Mouse (Mus musculus): Measurements from ENCODE around the gene Spock1. TPM values are rescaled to one million over a fixed set of nuclear protein-coding genes. Genes with fewer than 3 reads are reported as not detected.

Spock1 gene
- polyA plus RNA-seq, 1 experiment from 2014 or later: 1.7 TPM

DNA sequence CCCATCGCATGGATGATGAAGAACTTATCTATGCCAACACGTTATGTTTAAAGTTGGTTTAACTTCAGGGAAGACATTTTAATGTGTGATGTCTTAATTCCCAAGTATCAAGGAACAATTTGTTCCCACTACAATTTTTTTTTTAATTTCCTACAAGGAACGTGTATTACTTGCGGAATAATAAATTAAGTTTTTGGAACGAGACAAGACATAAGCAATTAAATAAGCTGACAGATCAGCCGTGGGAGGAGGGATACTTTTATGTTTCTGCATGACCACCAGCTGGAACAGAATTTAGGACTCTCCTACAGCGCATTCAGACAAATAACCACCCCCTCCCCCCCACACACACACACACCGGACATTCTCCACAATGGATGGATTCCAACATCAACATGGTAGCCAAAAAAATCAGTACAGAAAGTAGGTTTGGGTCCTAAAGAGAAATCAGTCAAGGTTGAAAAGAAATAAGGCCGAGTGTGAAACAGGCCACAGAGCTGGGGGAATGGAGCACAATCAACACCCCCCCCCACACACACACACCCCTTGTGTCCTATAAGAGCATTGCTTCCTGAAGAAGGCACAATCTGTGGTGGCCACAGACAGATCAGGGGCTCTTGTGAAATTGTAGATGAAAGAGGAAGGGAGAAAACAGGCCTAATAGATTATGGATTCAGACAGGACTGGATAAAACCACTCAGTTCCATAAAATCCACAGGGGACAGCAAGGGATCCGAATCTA, 111.0 kb downstream of the Spock1 start:
- H3K4me1 ChIP-seq (ENCODE audit: control insufficient read depth, insufficient read depth, low read length): no peaks in the 10 kb centered on the region
- no peak overlapping the region for H3K4me2 ChIP-seq (ENCODE audit: low read depth, low read length)
- no peaks in the 10 kb centered on the region for H3K27me3 ChIP-seq (replicated peaks; ENCODE audit: control insufficient read depth, insufficient read depth, low read length)
- no peak overlapping the region for H3K27ac ChIP-seq (ENCODE audit: low read length)
- WGBS: 71% methylated on average over 10 of the region's 10 CpGs
- no peak overlapping the region for H3K9ac ChIP-seq (ENCODE audit: low read depth, low read length)
- H3K4me3 ChIP-seq (ENCODE audit: low read length): no peak overlapping the region
- no peaks in the 10 kb centered on the region for H3K9me3 ChIP-seq (ENCODE audit: control insufficient read depth, low read length)
- H3K36me3 ChIP-seq (ENCODE audit: control insufficient read depth, insufficient read depth, low read length): no peaks in the 10 kb centered on the region
- no peak for ATAC-seq

DNA sequence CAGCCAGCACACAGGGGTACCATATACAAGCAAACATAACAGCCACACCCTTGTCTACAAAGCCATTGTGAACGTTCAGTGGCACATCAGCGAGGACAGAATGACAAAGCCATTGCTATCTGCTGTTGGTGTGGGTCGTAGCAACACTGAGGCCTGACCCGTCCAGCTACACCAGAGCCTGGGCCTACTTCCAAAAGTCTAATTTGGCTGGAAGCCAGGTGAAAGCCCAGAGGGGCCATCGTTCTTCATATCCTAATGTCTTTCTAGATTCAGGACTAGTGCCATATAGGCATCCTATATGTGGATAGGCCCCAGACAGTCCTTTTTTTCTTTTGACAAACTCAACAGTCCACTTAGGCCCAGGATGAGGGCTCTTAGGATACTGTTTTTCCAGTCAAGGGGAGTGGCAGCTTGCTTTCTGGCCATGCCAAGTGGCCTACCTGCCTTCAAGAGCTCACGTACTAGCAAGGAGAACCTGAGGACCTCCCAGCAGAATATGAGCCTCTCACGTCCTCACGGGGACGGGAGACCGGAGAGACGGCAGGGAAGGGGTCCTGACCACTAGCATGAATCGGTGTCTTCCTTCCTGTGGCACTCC, 114.4 kb downstream of the Spock1 start:
- no peak overlapping the region for H3K4me3 ChIP-seq (ENCODE audit: low read length)
- no peak for ATAC-seq
- no peak overlapping the region for H3K4me2 ChIP-seq (ENCODE audit: low read depth, low read length)
- H3K27me3 ChIP-seq (replicated peaks; ENCODE audit: control insufficient read depth, insufficient read depth, low read length): no peaks in the 10 kb centered on the region
- no peak overlapping the region for H3K9ac ChIP-seq (ENCODE audit: low read depth, low read length)
- H3K27ac ChIP-seq (ENCODE audit: low read length): no peak overlapping the region
- peaks cover 5% of the 10 kb centered on the region; the same call in 1 of the 2 replicates for H3K4me1 ChIP-seq (ENCODE audit: control insufficient read depth, insufficient read depth, low read length)
- 75% methylated on average over 12 of the region's 12 CpGs for WGBS
- H3K9me3 ChIP-seq (ENCODE audit: control insufficient read depth, low read length): no peaks in the 10 kb centered on the region
- H3K36me3 ChIP-seq (ENCODE audit: control insufficient read depth, insufficient read depth, low read length): no peaks in the 10 kb centered on the region

DNA sequence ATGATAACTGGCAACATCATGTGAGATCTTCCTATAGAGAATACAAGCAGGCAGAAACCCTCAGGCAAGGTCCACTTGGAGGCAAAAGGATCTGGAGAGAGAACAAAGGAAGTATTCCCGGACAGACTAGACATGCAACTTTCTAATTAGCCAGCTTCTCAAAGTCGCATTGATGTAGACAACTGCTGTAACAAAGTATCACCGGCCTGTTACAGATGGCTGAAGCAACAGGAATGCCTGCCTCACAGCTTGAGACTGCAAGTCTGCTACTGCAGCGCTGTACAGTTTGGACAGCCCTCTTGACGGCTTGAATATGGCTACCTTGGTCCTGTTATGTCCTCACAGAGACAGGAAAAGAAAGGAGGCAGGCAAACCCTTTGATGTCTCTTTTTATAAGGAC, 118.3 kb downstream of the Spock1 start:
- no peak for ATAC-seq
- 58% methylated on average over 5 of the region's 5 CpGs for WGBS
- Histone ChIP-seq H3K4me2 (ENCODE audit: low read depth, low read length) (no peak overlapping the region), H3K27me3 (replicated peaks; ENCODE audit: control insufficient read depth, insufficient read depth, low read length) (no peaks in the 10 kb centered on the region), H3K9ac (ENCODE audit: low read depth, low read length) (no peak overlapping the region), H3K9me3 (ENCODE audit: control insufficient read depth, low read length) (no peaks in the 10 kb centered on the region; the same call in 1 of the 2 replicates), H3K4me3 (ENCODE audit: low read length) (no peak overlapping the region), H3K27ac (ENCODE audit: low read length) (no peak overlapping the region), H3K4me1 (ENCODE audit: control insufficient read depth, insufficient read depth, low read length) (peaks cover 5% of the 10 kb centered on the region; the same call in 1 of the 2 replicates), H3K36me3 (ENCODE audit: control insufficient read depth, insufficient read depth, low read length) (no peaks in the 10 kb centered on the region)

DNA sequence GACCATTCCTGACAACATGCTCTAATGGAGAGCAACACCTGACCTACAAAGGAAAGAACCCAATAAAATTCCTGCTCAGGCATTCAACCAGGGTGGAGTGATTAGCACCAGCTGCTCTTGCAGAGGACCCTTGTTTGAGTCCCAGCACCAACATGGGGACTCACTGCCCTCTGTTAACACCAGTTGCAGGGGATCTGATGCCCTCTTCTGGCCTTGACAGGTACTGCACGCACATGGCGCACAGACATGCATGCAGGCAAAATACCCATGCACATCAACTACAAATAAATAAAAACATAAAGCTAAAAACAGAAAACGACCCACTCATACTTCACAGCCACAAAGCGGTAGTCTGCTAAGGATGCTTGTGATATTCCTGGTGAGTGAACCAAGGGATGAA, 119.8 kb downstream of the Spock1 start:
- 95% methylated on average over 4 of the region's 4 CpGs for WGBS
- no peak overlapping the region for H3K9ac ChIP-seq (ENCODE audit: low read depth, low read length)
- no peak for ATAC-seq
- H3K27me3 ChIP-seq (replicated peaks; ENCODE audit: control insufficient read depth, insufficient read depth, low read length): no peaks in the 10 kb centered on the region
- H3K36me3 ChIP-seq (ENCODE audit: control insufficient read depth, insufficient read depth, low read length): no peaks in the 10 kb centered on the region
- no peak overlapping the region for H3K27ac ChIP-seq (ENCODE audit: low read length)
- no peaks in the 10 kb centered on the region; the same call in 1 of the 2 replicates for H3K9me3 ChIP-seq (ENCODE audit: control insufficient read depth, low read length)
- no peak overlapping the region for H3K4me3 ChIP-seq (ENCODE audit: low read length)
- no peak overlapping the region for H3K4me2 ChIP-seq (ENCODE audit: low read depth, low read length)
- peaks cover 5% of the 10 kb centered on the region; the same call in 1 of the 2 replicates for H3K4me1 ChIP-seq (ENCODE audit: control insufficient read depth, insufficient read depth, low read length)

DNA sequence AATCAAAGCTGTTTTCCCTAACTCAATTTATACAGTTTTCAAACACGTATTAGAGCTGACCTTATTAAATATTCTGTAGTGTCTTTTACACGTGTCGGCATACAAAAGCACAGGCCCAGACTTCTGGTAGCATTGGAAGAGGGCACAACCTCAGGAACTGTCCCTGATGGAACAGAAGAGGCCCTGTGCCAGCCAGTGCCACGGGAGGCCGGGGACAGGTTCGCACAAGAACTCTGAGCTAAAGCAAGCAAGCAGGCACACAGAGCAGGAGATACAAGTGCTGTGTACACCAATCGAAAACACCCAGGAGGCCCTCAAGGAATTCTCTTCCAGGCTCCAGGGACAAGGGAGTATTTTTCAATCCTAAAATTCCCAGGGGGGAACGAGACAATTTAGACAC, 121.9 kb downstream of the Spock1 start:
- no peak overlapping the region for H3K9ac ChIP-seq (ENCODE audit: low read depth, low read length)
- no peaks in the 10 kb centered on the region; the same call in 1 of the 2 replicates for H3K9me3 ChIP-seq (ENCODE audit: control insufficient read depth, low read length)
- no peaks in the 10 kb centered on the region for H3K36me3 ChIP-seq (ENCODE audit: control insufficient read depth, insufficient read depth, low read length)
- no peak for ATAC-seq
- H3K4me2 ChIP-seq (ENCODE audit: low read depth, low read length): no peak overlapping the region
- WGBS: 71% methylated on average over 8 of the region's 8 CpGs
- no peak overlapping the region for H3K4me3 ChIP-seq (ENCODE audit: low read length)
- peaks cover 5% of the 10 kb centered on the region; the same call in 1 of the 2 replicates for H3K4me1 ChIP-seq (ENCODE audit: control insufficient read depth, insufficient read depth, low read length)
- no peak overlapping the region for H3K27ac ChIP-seq (ENCODE audit: low read length)
- H3K27me3 ChIP-seq (replicated peaks; ENCODE audit: control insufficient read depth, insufficient read depth, low read length): no peaks in the 10 kb centered on the region

DNA sequence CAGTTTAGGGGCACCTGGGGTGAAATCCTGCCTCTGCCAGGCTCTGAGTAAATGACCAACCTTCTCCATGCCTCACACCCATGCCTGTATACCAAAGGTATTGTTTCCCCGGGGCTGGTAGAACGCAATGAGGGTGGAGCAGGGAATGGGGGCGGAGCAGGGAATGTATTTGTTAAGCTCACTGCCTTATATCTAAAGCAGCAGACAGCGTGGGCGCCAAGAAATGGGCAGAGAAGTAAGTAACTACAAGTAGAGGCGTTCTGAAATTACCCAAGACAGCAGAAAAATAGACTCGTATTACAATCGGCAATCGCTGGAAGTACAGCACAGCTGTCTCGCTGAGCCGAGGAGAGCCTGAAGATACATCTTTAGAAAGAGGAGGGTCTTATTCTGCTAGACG, 125.2 kb downstream of the Spock1 start:
- no peaks in the 10 kb centered on the region for H3K36me3 ChIP-seq (ENCODE audit: control insufficient read depth, insufficient read depth, low read length)
- no peak for ATAC-seq
- H3K27me3 ChIP-seq (replicated peaks; ENCODE audit: control insufficient read depth, insufficient read depth, low read length): no peaks in the 10 kb centered on the region
- no peak overlapping the region for H3K4me2 ChIP-seq (ENCODE audit: low read depth, low read length)
- no peak overlapping the region for H3K27ac ChIP-seq (ENCODE audit: low read length)
- no peak overlapping the region for H3K4me3 ChIP-seq (ENCODE audit: low read length)
- 64% methylated on average over 12 of the region's 12 CpGs for WGBS
- no peak overlapping the region for H3K9ac ChIP-seq (ENCODE audit: low read depth, low read length)
- no peaks in the 10 kb centered on the region for H3K4me1 ChIP-seq (ENCODE audit: control insufficient read depth, insufficient read depth, low read length)
- peaks cover 5% of the 10 kb centered on the region for H3K9me3 ChIP-seq (ENCODE audit: control insufficient read depth, low read length)

DNA sequence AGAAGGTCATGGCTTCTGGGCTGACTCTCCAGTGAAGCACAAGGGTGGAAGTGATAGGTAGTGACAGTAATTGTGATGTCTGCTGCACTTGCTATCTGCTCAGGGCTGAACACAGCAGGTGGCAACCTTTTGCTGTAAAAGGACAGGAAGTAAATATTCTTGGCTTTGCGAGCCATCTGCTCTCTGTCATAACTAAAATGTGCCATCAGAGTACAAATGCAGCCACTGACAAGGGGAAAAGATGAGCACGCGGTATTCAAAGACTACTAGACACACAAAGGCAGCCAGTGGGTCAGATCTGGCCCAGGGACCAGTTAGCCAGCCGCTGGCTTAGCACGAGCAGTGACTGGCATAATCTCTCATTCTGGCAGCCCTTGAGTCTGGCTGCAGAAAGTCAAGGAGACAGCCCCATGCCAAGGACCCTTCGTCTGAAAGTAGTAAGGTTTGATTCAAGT, 126.0 kb downstream of the Spock1 start:
- Histone ChIP-seq H3K9me3 (ENCODE audit: control insufficient read depth, low read length) (peaks cover 5% of the 10 kb centered on the region), H3K9ac (ENCODE audit: low read depth, low read length) (no peak overlapping the region), H3K27ac (ENCODE audit: low read length) (no peak overlapping the region), H3K4me2 (ENCODE audit: low read depth, low read length) (no peak overlapping the region), H3K4me3 (ENCODE audit: low read length) (no peak overlapping the region), H3K27me3 (replicated peaks; ENCODE audit: control insufficient read depth, insufficient read depth, low read length) (no peaks in the 10 kb centered on the region), H3K36me3 (ENCODE audit: control insufficient read depth, insufficient read depth, low read length) (no peaks in the 10 kb centered on the region), H3K4me1 (ENCODE audit: control insufficient read depth, insufficient read depth, low read length) (no peaks in the 10 kb centered on the region)
- ATAC-seq: no peak
- 62% methylated on average over 6 of the region's 6 CpGs for WGBS

DNA sequence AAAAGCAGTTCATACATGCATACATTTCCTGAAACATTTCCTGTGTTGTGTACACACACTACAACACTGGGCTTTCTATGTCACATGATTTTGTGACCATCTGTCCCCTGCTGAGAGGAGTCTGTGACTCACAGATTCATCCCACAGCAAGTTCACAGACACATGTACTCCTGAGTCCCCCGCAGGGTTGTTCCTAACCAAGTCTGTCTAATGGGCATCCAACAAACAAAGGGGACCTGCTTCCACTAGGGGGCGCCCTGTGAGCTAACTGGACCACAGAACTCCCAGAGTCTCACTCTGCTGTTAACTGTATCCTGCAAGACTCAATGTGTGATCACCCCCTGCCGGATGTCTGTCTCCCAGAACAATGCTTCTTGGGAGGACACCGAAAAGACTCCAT, 129.0 kb downstream of the Spock1 start:
- ATAC-seq: no peak

DNA sequence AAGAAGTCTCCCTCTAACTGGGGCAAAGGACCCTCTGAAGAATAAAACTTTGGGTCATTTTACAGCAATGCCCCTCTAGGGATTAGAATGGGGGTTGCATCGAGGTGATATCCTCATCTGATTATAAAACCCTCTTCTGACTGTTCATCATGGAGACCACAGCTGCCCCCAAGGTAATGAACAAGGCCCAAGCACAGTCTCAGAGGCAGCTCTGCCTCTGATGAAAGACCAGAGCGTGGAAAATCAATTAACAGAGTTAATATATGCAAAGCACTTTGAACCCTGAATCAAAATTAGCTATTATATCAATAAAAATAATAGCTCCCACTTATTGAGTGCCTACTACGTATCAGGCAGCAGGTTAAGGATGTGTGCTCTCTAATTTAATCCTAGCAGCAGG, 129.6 kb downstream of the Spock1 start:
- H3K4me3 ChIP-seq (ENCODE audit: low read length): no peak overlapping the region
- WGBS: 70% methylated on average over 3 of the region's 3 CpGs

More for the DNA sequence above, 129.0 kb downstream of the Spock1 start:
- Histone ChIP-seq H3K27ac (ENCODE audit: low read length) (no peak overlapping the region), H3K4me1 (ENCODE audit: control insufficient read depth, insufficient read depth, low read length) (no peaks in the 10 kb centered on the region), H3K36me3 (ENCODE audit: control insufficient read depth, insufficient read depth, low read length) (no peaks in the 10 kb centered on the region), H3K9me3 (ENCODE audit: control insufficient read depth, low read length) (peaks cover 5% of the 10 kb centered on the region), H3K4me2 (ENCODE audit: low read depth, low read length) (no peak overlapping the region), H3K9ac (ENCODE audit: low read depth, low read length) (no peak overlapping the region), H3K4me3 (ENCODE audit: low read length) (no peak overlapping the region), H3K27me3 (replicated peaks; ENCODE audit: control insufficient read depth, insufficient read depth, low read length) (no peaks in the 10 kb centered on the region)
- WGBS: 77% methylated on average over 4 of the region's 4 CpGs

More for the DNA sequence above, 129.6 kb downstream of the Spock1 start:
- H3K9me3 ChIP-seq (ENCODE audit: control insufficient read depth, low read length): peaks cover 5% of the 10 kb centered on the region
- no peaks in the 10 kb centered on the region for H3K4me1 ChIP-seq (ENCODE audit: control insufficient read depth, insufficient read depth, low read length)
- ATAC-seq: no peak
- no peak overlapping the region for H3K27ac ChIP-seq (ENCODE audit: low read length)
- no peaks in the 10 kb centered on the region for H3K27me3 ChIP-seq (replicated peaks; ENCODE audit: control insufficient read depth, insufficient read depth, low read length)
- H3K36me3 ChIP-seq (ENCODE audit: control insufficient read depth, insufficient read depth, low read length): no peaks in the 10 kb centered on the region
- H3K9ac ChIP-seq (ENCODE audit: low read depth, low read length): no peak overlapping the region
- no peak overlapping the region for H3K4me2 ChIP-seq (ENCODE audit: low read depth, low read length)
